Mouse (Mus musculus) forebrain, postnatal 0 days (tissue): ENCODE data around the gene Bsg. TPM values are rescaled to one million over a fixed set of nuclear protein-coding genes. Genes with fewer than 3 reads are reported as not detected.

Experiments used
- ATAC-seq: fragments of 200-750 bp; cut with Nextera tagmentation; 2 replicates; pipeline ENCODE4 v1.8.0; 2017; ENCODE audit warnings: mild to moderate bottlenecking, moderate library complexity
- DNase-seq: peaks from one replicate; pipeline ENCODE4 v3.0.0-alpha.2; 2015
- H3K27ac ChIP-seq: fragments of 300-500 bp; sonication (generic); 2 replicates; pipeline ENCODE4 v1.5.1; 2014; ENCODE audit warnings: low read depth, mild to moderate bottlenecking, antibody characterized with exemption, low read length, moderate library complexity, mixed read lengths
- H3K27me3 ChIP-seq: fragments of 300-500 bp; sonication (generic); 2 replicates; pipeline ENCODE4 v1.6.1; 2014; ENCODE audit warnings: mild to moderate bottlenecking, low read length, mixed read lengths; ENCODE audit not compliant: insufficient read depth
- H3K36me3 ChIP-seq: fragments of 300-500 bp; sonication (generic); 2 replicates; pipeline ENCODE4 v1.6.1; 2014; ENCODE audit warnings: mild to moderate bottlenecking, moderate library complexity; ENCODE audit not compliant: insufficient read depth
- H3K4me1 ChIP-seq: fragments of 300-500 bp; sonication (generic); 2 replicates; pipeline ENCODE4 v1.6.1; 2014; ENCODE audit warnings: antibody characterized with exemption; ENCODE audit not compliant: insufficient read depth
- H3K4me2 ChIP-seq: fragments of 300-500 bp; sonication (generic); 2 replicates; pipeline ENCODE4 v1.6.1; 2014; ENCODE audit warnings: low read depth, mild to moderate bottlenecking, moderate library complexity
- H3K4me3 ChIP-seq: fragments of 300-500 bp; sonication (generic); 2 replicates; pipeline ENCODE4 v1.5.1; 2014; ENCODE audit warnings: low read depth, low read length, mixed read lengths
- H3K9ac ChIP-seq: fragments of 300-500 bp; sonication (generic); 2 replicates; pipeline ENCODE4 v1.6.1; 2014; ENCODE audit warnings: mild to moderate bottlenecking
- H3K9me3 ChIP-seq: fragments of 300-500 bp; sonication (generic); 2 replicates; pipeline ENCODE4 v1.6.1; 2016; ENCODE audit warnings: low read length
- CTCF ChIP-seq: sonication (generic); IDR thresholded peaks from 2 replicates; pipeline ENCODE4 v1.5.1; 2016; ENCODE audit warnings: antibody characterized with exemption, control low read depth, low read depth
- WGBS: fragments of 180-500 bp; shearing (Covaris S2); extraction: QIAGEN DNeasy Blood & Tissue Kit; methylation state at CpG from one replicate; pipeline ENCODE4 v1.1.7; 2014; 5-methylcytosine and 5-hydroxymethylcytosine counted together
- polyA plus RNA-seq: library from polyadenylated mRNA; unstranded; fragments of >200 nt; fragmentation: Nextera tagmentation; extraction: Ambion mirVana; gene quantifications from 2 replicates; pipeline ENCODE4 v1.2.1, GENCODE M21; 2015
- total RNA-seq: library from RNA; depleted of rRNA; stranded (reverse); fragments of >200 nt; gene quantifications from 2 replicates; pipeline ENCODE4 v1.2.3, GENCODE M21; 2014

Bsg gene
- total and polyA plus RNA-seq, 2 experiments from 2014 or later: 960 to 1,046 TPM

GRCm38 (mm10) chr10:79704970-79705360 lies 674 bp downstream of the Bsg start:
- peak overlapping the region; percentile 77 for H3K4me2 ChIP-seq
- peak overlapping the region; percentile 85 for H3K4me3 ChIP-seq
- no peak for TF ChIP-seq CTCF
- no peak for DNase-seq
- H3K4me1 ChIP-seq: peaks cover 14% of the 10 kb centered on the region; the same call in 1 of the 2 replicates
- H3K9ac ChIP-seq: peak overlapping the region; percentile 92
- no peak overlapping the region for H3K27ac ChIP-seq
- ATAC-seq: no peak
- H3K27me3 ChIP-seq: no peaks in the 10 kb centered on the region
- H3K36me3 ChIP-seq: peaks cover 13% of the 10 kb centered on the region
- no peaks in the 10 kb centered on the region for H3K9me3 ChIP-seq
- WGBS: 11% methylated on average over 10 of the region's 10 CpGs

GRCm38 (mm10) chr10:79705951-79706350 lies 1.7 kb downstream of the Bsg start:
- Histone ChIP-seq H3K27ac (no peak overlapping the region), H3K4me3 (peak overlapping the region; percentile 7; the same call in 1 of the 2 replicates), H3K4me1 (peaks cover 14% of the 10 kb centered on the region; the same call in 1 of the 2 replicates), H3K9ac (peak overlapping the region; percentile 18; the same call in 1 of the 2 replicates), H3K27me3 (no peaks in the 10 kb centered on the region), H3K4me2 (peak overlapping the region; percentile 77), H3K36me3 (peaks cover 22% of the 10 kb centered on the region), H3K9me3 (no peaks in the 10 kb centered on the region)
- TF ChIP-seq CTCF: no peak
- ATAC-seq (no peak), DNase-seq (no peak)
- 93% methylated on average over 5 of the region's 5 CpGs for WGBS

- Histone ChIP-seq H3K36me3 (peaks cover 28% of the 10 kb centered on the region), H3K4me1 (peaks cover 14% of the 10 kb centered on the region; the same call in 1 of the 2 replicates), H3K4me2 (peak overlapping the region; percentile 77), H3K27ac (no peak overlapping the region), H3K4me3 (0 out of 2 replicates have a peak overlapping the region, but pooled peaks have one; percentile 7), H3K27me3 (no peaks in the 10 kb centered on the region), H3K9ac (peak overlapping the region; percentile 18; the same call in 1 of the 2 replicates), H3K9me3 (no peaks in the 10 kb centered on the region)
- TF ChIP-seq CTCF: no peak
- WGBS: 78% methylated on average over 5 of the region's 5 CpGs
- no peak for ATAC-seq
- no peak for DNase-seq
Observed at GRCm38 (mm10) chr10:79706406-79707094, 2.3 kb downstream of the Bsg start.

- no peak overlapping the region for H3K27ac ChIP-seq
- 79% methylated on average over 1 of the region's 1 CpGs for WGBS
- H3K4me3 ChIP-seq: no peak overlapping the region
- H3K27me3 ChIP-seq: no peaks in the 10 kb centered on the region
- H3K4me1 ChIP-seq: peaks cover 14% of the 10 kb centered on the region; the same call in 1 of the 2 replicates
- no peak overlapping the region for H3K9ac ChIP-seq
- H3K9me3 ChIP-seq: no peaks in the 10 kb centered on the region
- DNase-seq: no peak
- no peak for ATAC-seq
- no peak for TF ChIP-seq CTCF
- peaks cover 33% of the 10 kb centered on the region for H3K36me3 ChIP-seq
- H3K4me2 ChIP-seq: peak overlapping the region; percentile 77; the same call in 1 of the 2 replicates
Observed at GRCm38 (mm10) chr10:79707162-79707561, 2.9 kb downstream of the Bsg start.

- 70% methylated on average over 4 of the region's 4 CpGs for WGBS
- Histone ChIP-seq H3K4me1 (peaks cover 14% of the 10 kb centered on the region; the same call in 1 of the 2 replicates), H3K36me3 (peaks cover 33% of the 10 kb centered on the region), H3K4me3 (no peak overlapping the region), H3K27me3 (no peaks in the 10 kb centered on the region), H3K9ac (no peak overlapping the region), H3K4me2 (peak overlapping the region; percentile 77), H3K27ac (no peak overlapping the region), H3K9me3 (no peaks in the 10 kb centered on the region)
- ATAC-seq (no peak), DNase-seq (no peak)
- no peak for TF ChIP-seq CTCF
Observed at GRCm38 (mm10) chr10:79707759-79708158, 3.5 kb downstream of the Bsg start.

- Histone ChIP-seq H3K4me1 (peaks cover 14% of the 10 kb centered on the region; the same call in 1 of the 2 replicates), H3K4me2 (no peak overlapping the region), H3K27me3 (no peaks in the 10 kb centered on the region), H3K9ac (no peak overlapping the region), H3K4me3 (no peak overlapping the region), H3K27ac (no peak overlapping the region), H3K9me3 (no peaks in the 10 kb centered on the region), H3K36me3 (peaks cover 33% of the 10 kb centered on the region)
- no peak for TF ChIP-seq CTCF
- no peak for ATAC-seq
- WGBS: 88% methylated on average over 21 of the region's 21 CpGs
- DNase-seq: no peak
Observed at GRCm38 (mm10) chr10:79708668-79709067, 4.4 kb downstream of the Bsg start.

GRCm38 (mm10) chr10:79709307-79709706 lies 5.0 kb downstream of the Bsg start:
- WGBS: 86% methylated on average over 7 of the region's 7 CpGs

More at GRCm38 (mm10) chr10:79709307-79709706, 5.0 kb downstream of the Bsg start:
- ATAC-seq: no peak
- Histone ChIP-seq H3K4me2 (no peak overlapping the region), H3K27ac (no peak overlapping the region), H3K9ac (no peak overlapping the region), H3K9me3 (no peaks in the 10 kb centered on the region), H3K36me3 (peaks cover 33% of the 10 kb centered on the region), H3K4me3 (no peak overlapping the region), H3K4me1 (peaks cover 14% of the 10 kb centered on the region; the same call in 1 of the 2 replicates), H3K27me3 (no peaks in the 10 kb centered on the region)
- DNase-seq: no peak
- TF ChIP-seq CTCF: no peak
